Mouse (Mus musculus) forebrain, embryonic 14.5 days (tissue): ENCODE data around the gene Ubash3b. TPM values are rescaled to one million over a fixed set of nuclear protein-coding genes. Genes with fewer than 3 reads are reported as not detected.

Experiments
- ATAC-seq: fragments of 200-750 bp; cut with Nextera tagmentation; 2 replicates; pipeline ENCODE4 v1.8.0; 2017; ENCODE audit warnings: mild to moderate bottlenecking, moderate library complexity
- DNase-seq: peaks from one replicate; pipeline ENCODE4 v3.0.0-alpha.2; 2015; ENCODE audit warnings: low spot score
- H3K27ac ChIP-seq: fragments of 300-500 bp; sonication (generic); 2 replicates; pipeline ENCODE4 v1.5.1; 2014; ENCODE audit warnings: low read depth, mild to moderate bottlenecking, control low read depth, low read length, moderate library complexity
- H3K27me3 ChIP-seq: fragments of 300-500 bp; sonication (generic); replicated peaks from 2 replicates; pipeline ENCODE4 v1.6.1; 2014; ENCODE audit warnings: low read length, control low read depth, mixed read lengths; ENCODE audit not compliant: control insufficient read depth, insufficient read depth
- H3K36me3 ChIP-seq: fragments of 300-500 bp; sonication (generic); 2 replicates; pipeline ENCODE4 v1.6.1; 2014; ENCODE audit warnings: low read length, control low read depth; ENCODE audit not compliant: control insufficient read depth, insufficient read depth
- H3K4me1 ChIP-seq: fragments of 300-500 bp; sonication (generic); 2 replicates; pipeline ENCODE4 v1.6.1; 2014; ENCODE audit warnings: antibody characterized with exemption, low read length, control low read depth; ENCODE audit not compliant: control insufficient read depth, insufficient read depth
- H3K4me2 ChIP-seq: fragments of 300-500 bp; sonication (generic); 2 replicates; pipeline ENCODE4 v1.6.1; 2014; ENCODE audit warnings: mild to moderate bottlenecking, control low read depth, low read length
- H3K4me3 ChIP-seq: fragments of 300-500 bp; sonication (generic); 2 replicates; pipeline ENCODE4 v1.5.1; 2014; ENCODE audit warnings: low read depth, low read length, control low read depth
- H3K9ac ChIP-seq: fragments of 300-500 bp; sonication (generic); 2 replicates; pipeline ENCODE4 v1.6.1; 2014; ENCODE audit warnings: mild to moderate bottlenecking, low read length, control low read depth, moderate library complexity
- H3K9me3 ChIP-seq: fragments of 300-500 bp; sonication (generic); replicated peaks from 2 replicates; pipeline ENCODE4 v1.6.1; 2016; ENCODE audit warnings: low read length, control low read depth, mixed read lengths; ENCODE audit not compliant: control insufficient read depth
- WGBS: fragments of 180-500 bp; shearing (Covaris S2); extraction: QIAGEN DNeasy Blood & Tissue Kit; methylation state at CpG from one replicate; pipeline ENCODE4 v1.1.7; 2014; 5-methylcytosine and 5-hydroxymethylcytosine counted together
- polyA plus RNA-seq: library from polyadenylated mRNA; unstranded; fragments of >200 nt; fragmentation: Nextera tagmentation; extraction: Ambion mirVana; gene quantifications from 2 replicates; pipeline ENCODE4 v1.2.1, GENCODE M21; 2014

Gene Ubash3b
- polyA plus RNA-seq, 1 experiment from 2014 or later: 13.8 TPM

DNA sequence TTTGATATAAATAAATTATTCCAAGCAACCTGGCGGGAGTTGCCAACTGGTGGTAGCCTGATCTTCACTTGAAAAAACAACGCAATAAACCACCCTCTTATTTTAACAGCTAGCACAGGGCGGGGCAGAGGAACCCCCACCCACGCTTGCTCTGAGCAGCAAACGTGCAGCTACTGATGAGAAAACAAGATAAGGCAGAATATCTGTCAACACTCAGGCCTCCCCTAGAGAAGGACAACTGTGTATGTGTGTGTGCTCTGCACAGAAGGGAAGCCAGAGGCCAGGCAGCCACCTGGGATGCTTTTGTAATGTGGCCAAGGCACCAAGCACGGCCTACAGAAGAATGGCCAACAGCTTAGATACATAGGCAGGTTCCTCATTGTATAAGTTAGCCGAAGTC lies 43.4 kb downstream of the Ubash3b start:
- ATAC-seq: no peak
- no peak overlapping the region for H3K4me2 ChIP-seq
- WGBS: 76% methylated on average over 7 of the region's 7 CpGs

DNA sequence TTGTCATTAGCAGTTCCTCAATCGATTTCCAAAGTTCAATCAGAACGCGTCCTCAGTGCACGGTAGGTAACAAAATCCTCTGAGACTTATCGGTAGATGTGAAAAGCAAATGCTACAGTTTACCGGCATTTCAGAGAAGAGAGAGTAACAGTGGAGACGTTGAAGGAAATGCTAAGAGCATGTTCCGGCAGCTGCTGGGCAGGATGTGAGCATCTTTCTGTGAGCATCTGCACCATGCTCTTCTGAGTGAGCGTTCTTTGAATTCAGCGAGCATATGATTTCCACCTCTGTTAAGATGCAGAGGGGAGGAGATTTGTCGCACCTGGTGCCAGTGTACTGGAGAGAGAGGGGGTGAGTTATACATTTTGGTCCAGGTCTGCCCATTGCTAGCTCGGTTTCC lies 45.4 kb downstream of the Ubash3b start:
- Histone ChIP-seq H3K4me1 (no peaks in the 10 kb centered on the region), H3K4me3 (no peak overlapping the region), H3K4me2 (no peak overlapping the region), H3K9me3 (no peaks in the 10 kb centered on the region), H3K9ac (no peak overlapping the region), H3K27ac (no peak overlapping the region), H3K36me3 (no peaks in the 10 kb centered on the region), H3K27me3 (no peaks in the 10 kb centered on the region)
- ATAC-seq (no peak), DNase-seq (no peak)
- 85% methylated on average over 12 of the region's 12 CpGs for WGBS

More for the DNA sequence above, 43.4 kb downstream of the Ubash3b start:
- DNase-seq: no peak
- no peak overlapping the region for H3K4me3 ChIP-seq
- H3K27ac ChIP-seq: no peak overlapping the region
- H3K27me3 ChIP-seq: no peaks in the 10 kb centered on the region
- H3K9ac ChIP-seq: no peak overlapping the region
- peaks cover 5% of the 10 kb centered on the region; the same call in 1 of the 2 replicates for H3K4me1 ChIP-seq
- H3K36me3 ChIP-seq: no peaks in the 10 kb centered on the region
- no peaks in the 10 kb centered on the region for H3K9me3 ChIP-seq

DNA sequence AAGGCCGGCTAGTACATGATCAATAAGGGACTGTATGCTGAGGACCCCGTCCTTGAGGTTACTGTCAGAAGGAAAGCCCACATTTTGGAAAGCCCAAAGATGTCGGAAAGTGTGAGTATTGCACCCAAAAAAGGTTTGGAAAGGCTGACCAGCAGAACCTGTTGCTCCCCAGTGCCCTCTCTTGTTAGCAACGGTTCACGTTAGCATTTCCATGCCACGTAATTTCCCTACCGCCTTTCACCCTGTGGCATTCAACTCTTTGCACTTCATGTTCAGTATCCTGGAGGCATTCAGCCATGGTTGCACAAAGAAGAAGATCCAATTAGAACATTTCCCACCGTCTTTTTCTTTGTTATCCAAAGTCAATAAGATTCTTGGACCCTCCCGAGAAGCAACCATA lies 47.1 kb downstream of the Ubash3b start:
- 80% methylated on average over 9 of the region's 9 CpGs for WGBS
- no peak overlapping the region for H3K4me2 ChIP-seq

DNA sequence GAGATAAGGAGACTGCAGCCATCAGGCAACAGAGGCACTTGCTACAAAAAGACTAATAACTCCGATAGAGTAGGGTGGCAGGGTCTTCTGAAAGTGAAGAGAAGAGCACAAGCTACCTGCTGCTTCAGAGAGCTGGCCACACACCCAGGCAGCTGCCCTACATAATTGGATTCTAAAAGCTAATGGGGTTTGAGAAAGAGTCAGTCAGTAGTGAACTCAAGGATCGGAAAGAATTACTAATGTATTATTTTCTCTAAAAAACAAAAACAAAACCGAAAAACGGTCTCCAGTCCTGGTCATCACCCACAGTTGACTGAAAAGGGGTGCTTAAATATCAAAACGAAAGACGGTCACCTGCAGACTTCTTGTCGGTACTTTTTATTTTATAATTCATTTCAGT lies 51.7 kb downstream of the Ubash3b start:
- Histone ChIP-seq H3K36me3 (no peaks in the 10 kb centered on the region), H3K9me3 (no peaks in the 10 kb centered on the region), H3K27me3 (no peaks in the 10 kb centered on the region), H3K4me3 (no peak overlapping the region), H3K9ac (no peak overlapping the region), H3K4me2 (no peak overlapping the region), H3K4me1 (0 out of 2 replicates have a peak, but pooled peaks cover 7% of the 10 kb centered on the region), H3K27ac (no peak overlapping the region)
- 89% methylated on average over 7 of the region's 7 CpGs for WGBS
- ATAC-seq (no peak), DNase-seq (no peak)

More for the DNA sequence above, 47.1 kb downstream of the Ubash3b start:
- no peak overlapping the region for H3K4me3 ChIP-seq
- H3K27ac ChIP-seq: no peak overlapping the region
- DNase-seq (no peak), ATAC-seq (no peak)
- no peaks in the 10 kb centered on the region for H3K27me3 ChIP-seq
- no peak overlapping the region for H3K9ac ChIP-seq
- no peaks in the 10 kb centered on the region for H3K9me3 ChIP-seq
- H3K4me1 ChIP-seq: no peaks in the 10 kb centered on the region
- H3K36me3 ChIP-seq: no peaks in the 10 kb centered on the region

DNA sequence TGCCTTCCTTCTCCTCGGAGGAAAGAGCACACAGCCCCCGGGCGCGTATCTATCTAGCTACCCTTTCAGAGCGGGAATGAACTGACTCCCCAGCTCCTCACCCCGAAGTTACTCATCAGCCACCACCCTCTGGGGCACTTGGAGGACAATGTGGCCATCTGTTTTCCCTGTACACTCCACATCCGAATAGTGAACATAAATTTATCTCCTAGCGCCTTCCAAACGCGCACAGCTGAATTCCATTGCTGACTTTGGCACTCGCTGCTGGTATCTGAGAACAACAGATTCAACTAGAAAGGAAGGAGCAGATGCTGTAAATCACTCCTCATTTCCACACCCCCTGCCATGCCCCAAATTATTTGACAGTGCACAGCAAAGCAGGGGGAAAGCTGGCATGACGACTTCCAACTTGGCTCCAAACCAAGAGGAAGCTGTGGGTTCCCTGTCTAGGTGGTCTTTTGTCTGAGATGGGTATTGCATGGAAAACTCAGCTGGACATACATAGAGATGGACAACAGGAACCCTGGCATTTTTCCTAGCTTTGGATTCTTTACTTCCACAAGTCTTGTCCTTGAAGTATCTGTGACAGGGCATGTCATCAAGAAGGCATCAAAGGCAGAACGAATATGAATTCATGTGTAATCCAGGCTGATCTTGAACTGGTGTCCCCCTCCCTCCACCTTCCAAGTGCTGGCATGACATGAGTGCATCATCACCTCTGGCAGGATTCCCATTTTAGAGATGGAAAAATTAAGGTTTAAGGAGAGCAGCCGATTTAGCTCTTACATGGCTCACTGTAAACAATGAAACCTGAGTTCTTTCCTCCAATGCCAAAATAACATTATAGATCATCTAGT lies 52.9 kb downstream of the Ubash3b start:
- ATAC-seq: peak; percentile 72; the same call in 1 of the 2 replicates
- WGBS: 62% methylated on average over 14 of the region's 14 CpGs
- 0 out of 2 replicates have a peak, but pooled peaks cover 7% of the 10 kb centered on the region for H3K4me1 ChIP-seq
- no peaks in the 10 kb centered on the region for H3K9me3 ChIP-seq
- H3K27ac ChIP-seq: peak overlapping the region; percentile 44; the same call in 1 of the 2 replicates
- no peak overlapping the region for H3K4me2 ChIP-seq
- H3K4me3 ChIP-seq: no peak overlapping the region
- no peaks in the 10 kb centered on the region for H3K27me3 ChIP-seq
- peak; percentile 87 for DNase-seq
- no peaks in the 10 kb centered on the region for H3K36me3 ChIP-seq
- no peak overlapping the region for H3K9ac ChIP-seq

DNA sequence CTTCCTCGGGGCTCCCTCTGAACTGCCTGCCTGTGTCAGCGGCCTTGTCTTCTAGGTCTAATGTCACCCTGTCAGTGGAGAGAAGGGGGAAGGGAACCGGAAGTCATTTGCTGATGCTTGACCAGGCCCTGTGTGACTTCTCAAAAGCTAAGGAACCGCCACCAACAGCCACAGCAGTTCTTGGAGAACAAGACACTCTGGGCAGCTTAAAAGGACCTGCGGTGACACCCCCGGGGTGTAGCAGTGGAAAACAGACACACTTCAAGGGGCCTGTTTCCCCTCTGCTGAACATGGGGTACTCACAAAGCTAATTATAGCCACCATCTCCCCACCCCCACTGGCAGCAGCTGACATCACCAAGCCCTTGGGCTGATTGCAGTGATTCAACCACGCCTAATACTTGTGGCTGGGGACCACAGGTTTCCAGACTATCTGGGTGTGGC lies 56.3 kb downstream of the Ubash3b start:
- ATAC-seq (no peak), DNase-seq (no peak)
- H3K9me3 ChIP-seq: no peaks in the 10 kb centered on the region
- no peak overlapping the region for H3K9ac ChIP-seq
- no peak overlapping the region for H3K27ac ChIP-seq
- no peak overlapping the region for H3K4me2 ChIP-seq
- H3K36me3 ChIP-seq: no peaks in the 10 kb centered on the region
- H3K27me3 ChIP-seq: no peaks in the 10 kb centered on the region
- WGBS: 55% methylated on average over 7 of the region's 7 CpGs
- 0 out of 2 replicates have a peak, but pooled peaks cover 7% of the 10 kb centered on the region for H3K4me1 ChIP-seq
- no peak overlapping the region for H3K4me3 ChIP-seq

DNA sequence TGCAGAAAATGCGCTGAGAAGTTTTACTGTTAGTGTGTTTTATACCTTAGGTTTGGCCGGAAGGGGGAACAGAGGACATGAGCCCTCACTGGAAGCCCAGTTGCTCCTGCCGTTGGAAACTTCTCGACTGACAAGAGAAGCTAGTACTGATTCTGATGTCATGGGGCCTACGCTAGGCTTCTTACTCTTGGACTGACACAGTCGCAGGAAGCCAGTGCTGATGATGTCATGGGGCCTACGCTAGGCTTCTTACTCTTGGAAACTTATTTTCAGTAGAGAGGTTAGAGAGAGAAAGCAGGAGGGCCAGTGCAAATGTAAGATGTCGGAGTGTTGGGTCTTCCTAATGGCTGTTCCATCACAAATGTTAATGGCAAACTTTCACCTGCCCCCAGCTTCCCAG lies 57.8 kb downstream of the Ubash3b start:
- Histone ChIP-seq H3K9ac (no peak overlapping the region), H3K4me2 (no peak overlapping the region), H3K27me3 (no peaks in the 10 kb centered on the region), H3K36me3 (no peaks in the 10 kb centered on the region), H3K27ac (no peak overlapping the region), H3K4me3 (no peak overlapping the region), H3K9me3 (no peaks in the 10 kb centered on the region), H3K4me1 (0 out of 2 replicates have a peak, but pooled peaks cover 7% of the 10 kb centered on the region)
- 97% methylated on average over 8 of the region's 8 CpGs for WGBS
- DNase-seq (no peak), ATAC-seq (no peak)

DNA sequence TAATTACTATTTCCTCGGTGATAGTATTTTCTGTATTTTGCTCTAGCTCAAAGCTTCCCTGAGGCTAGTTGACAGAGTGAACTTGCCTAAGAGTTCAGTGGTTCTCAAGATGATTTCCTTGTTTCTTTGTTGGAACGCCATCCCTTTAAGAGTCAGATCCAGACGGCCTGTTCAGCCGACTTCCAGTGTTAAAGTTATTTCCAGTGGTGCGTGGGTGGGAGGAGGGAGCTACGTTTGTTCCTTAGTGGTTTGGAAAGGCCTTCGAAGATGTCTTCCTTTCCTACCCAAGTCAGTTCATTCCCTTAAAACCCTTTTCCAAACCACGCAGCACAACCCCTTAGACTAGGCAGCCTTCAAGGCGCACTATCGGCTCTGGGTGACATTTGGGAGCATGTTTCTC lies 58.9 kb downstream of the Ubash3b start:
- H3K27ac ChIP-seq: no peak overlapping the region
- H3K27me3 ChIP-seq: no peaks in the 10 kb centered on the region
- H3K36me3 ChIP-seq: no peaks in the 10 kb centered on the region
- WGBS: 84% methylated on average over 10 of the region's 10 CpGs
- 0 out of 2 replicates have a peak, but pooled peaks cover 2% of the 10 kb centered on the region for H3K4me1 ChIP-seq
- H3K4me2 ChIP-seq: no peak overlapping the region
- H3K9ac ChIP-seq: no peak overlapping the region
- H3K4me3 ChIP-seq: no peak overlapping the region
- no peak for DNase-seq
- no peaks in the 10 kb centered on the region for H3K9me3 ChIP-seq
- no peak for ATAC-seq

DNA sequence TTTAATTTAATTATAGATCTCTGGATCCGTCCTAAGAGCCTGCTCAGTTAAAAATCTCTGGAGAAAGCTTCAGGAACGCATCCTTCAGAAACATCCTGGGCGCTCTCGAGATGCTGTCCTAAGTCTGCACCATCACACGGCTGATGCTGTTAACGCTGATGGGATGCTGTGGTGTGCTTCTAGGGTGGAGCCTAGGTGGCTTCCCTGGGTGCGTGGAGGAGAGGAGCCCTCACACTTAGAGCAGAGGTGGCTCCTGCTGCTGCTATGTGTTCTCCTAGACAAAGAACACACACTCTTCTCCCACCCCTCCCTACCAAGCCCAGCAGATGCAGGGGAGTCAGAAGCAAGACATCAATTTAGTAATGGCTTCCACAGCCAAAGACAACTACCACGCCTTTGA lies 61.6 kb downstream of the Ubash3b start:
- Histone ChIP-seq H3K27ac (no peak overlapping the region), H3K4me1 (no peaks in the 10 kb centered on the region), H3K9me3 (no peaks in the 10 kb centered on the region), H3K9ac (no peak overlapping the region), H3K4me3 (no peak overlapping the region), H3K4me2 (no peak overlapping the region), H3K27me3 (no peaks in the 10 kb centered on the region), H3K36me3 (no peaks in the 10 kb centered on the region)
- 81% methylated on average over 8 of the region's 8 CpGs for WGBS
- no peak for ATAC-seq
- no peak for DNase-seq
